Mouse (Mus musculus) adrenal gland, adult (tissue): ENCODE measurements at regions not wholly inside any gene's neighbourhood (a gene's known extent, or its start where the extent isn't known, plus 50 kb on each side); places are given as distances from the start of the nearest gene placed in this dataset.
"Not testable (repeated sequence)": the region's sequence is repeated elsewhere in the genome, so short reads cannot be mapped to it uniquely, and the experiment has no call there.

Experiments used
- DNase-seq, 2 experiments: peaks; one replicate each; pipeline ENCODE4 v3.0.0; 2022 to 2023; ENCODE audit warnings: low spot score in 1 of 2; ENCODE audit not compliant: inconsistent age in 2 of 2

DNA sequence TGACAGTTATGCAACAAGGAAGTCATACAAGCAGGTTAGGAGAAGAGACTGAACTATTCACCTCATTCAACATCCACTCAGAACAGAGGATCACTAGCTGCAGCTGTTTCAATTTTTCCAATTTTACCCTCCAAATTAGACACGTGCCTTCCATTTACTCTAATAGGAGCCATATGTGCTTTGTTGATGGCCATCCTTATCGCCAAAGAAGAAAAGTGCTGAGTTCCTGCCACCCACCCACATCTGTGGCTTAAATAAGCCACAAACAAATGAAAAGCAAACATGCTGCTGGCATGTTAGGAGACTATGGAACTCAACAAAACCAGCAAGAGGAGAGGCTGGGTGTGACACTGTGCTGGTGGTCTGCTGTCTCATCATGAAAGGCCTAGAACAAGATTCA, 1786.1 kb downstream of the 9330182O14Rik start:
- peak in 1 of 2 experiments; percentile 21 for DNase-seq

DNA sequence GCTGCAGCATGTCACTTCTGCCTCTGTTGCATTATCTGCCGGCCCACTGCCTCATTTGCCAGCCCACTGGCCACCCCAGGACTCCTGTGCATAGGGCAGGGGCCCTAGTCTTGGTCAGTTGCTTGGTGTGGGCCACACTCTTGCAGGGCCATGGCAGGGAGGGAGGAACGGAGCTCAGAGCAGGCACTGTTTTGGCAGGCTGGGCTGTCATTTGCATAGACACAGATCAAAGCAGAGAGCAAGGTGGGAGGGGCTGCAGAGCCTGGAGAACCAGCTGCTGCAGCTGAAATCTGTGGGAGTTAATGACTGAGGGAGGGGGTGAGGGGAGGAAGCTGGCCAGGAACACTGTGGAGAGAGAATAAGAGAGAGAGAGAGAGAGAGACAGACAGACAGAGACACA, 1802.5 kb downstream of the 9330182O14Rik start:
- no peak for DNase-seq

DNA sequence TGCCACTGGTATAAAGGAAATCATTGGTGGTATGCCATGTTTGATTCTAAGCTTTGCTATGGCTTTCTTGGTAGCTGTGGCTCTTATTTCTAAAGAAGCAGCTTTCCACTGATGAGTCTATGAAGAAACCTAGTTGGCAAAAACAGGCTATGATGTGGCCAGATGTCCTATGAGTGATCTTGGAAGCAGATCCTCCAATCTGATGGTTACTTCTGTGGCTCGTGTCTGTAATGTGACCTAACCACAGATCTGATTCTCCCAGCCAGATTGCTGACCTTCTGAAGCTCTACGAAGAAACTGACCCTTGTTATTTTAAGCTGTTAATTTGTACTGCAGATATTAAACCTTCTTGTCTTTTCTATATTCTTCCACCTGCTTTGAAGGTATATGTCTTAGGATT, 1811.1 kb downstream of the 9330182O14Rik start:
- DNase-seq: no peak

DNA sequence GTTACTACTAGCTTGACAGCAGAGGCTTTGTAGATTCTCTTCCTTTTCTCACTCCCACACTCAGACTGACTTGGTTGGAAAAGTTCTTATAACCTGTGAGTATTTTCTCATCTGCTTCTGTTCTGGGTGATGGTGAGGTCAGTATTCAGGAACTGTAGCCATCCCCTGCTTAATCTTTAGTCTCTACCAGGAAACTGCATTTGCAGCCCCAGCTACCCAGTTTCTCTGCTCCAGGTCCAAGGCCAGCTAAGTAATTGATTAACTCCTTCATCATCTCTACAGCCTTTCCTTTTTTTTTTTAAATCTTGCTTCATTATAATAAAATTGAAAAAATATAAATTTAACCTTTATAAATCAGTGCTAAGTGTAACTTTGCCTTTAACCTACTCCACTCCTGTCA, 1813.7 kb downstream of the 9330182O14Rik start:
- DNase-seq: peak in 1 of 2 experiments; percentile 35

DNA sequence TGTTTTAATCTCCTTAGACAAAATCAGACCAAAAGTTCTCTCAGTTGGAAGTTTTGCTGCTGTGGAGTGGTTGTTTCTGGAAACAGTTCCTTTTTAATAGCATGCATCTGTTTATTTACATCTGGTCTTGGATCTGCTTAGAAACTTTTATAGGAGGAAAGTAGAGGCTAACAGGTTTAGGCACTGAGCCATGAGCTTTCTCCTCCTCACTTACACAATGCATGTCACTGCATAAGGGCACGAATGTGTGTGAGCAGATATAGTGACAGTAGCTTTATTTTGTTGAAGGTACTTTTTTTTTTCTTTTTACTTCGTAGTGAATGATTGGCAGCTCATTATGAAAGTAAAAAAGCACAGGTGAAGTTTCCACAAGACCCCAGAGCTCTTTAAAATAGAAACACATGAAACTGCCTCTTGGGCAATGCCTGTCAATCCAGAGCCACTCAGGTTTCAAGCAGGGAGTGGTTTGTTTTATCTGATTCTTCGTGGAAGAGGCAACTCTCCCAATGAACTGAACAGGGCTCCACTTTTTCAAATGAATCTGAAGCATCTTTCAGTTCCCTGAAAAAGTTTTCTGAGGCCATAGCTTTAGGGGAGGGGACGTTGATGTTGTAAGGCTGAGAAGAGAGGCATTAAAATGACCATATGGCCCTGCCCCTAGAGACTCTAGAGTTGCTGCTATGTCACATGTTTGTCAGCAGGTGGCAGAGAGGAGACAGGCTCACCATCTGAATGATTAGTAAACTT, 1814.4 kb downstream of the 9330182O14Rik start:
- DNase-seq: peak in 1 of 2 experiments; percentile 74

DNA sequence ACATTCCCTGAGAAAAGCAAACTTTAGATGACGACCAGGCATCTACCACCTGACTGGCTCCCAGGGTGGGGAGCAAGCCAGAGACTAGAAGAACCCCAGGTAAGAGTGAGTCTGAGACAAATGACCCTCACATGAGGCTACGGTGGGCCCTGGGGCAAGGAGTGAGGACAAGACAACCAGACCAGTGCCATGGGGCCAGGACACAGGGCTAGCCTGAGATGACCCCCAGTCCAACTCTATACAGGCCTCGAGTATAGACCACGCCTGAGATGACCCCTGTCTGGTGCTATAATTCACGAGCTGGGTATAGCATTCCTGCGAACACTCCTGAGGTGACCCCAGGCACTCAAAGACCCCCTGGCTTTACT, 1814.9 kb downstream of the 9330182O14Rik start:
- DNase-seq: no peak

DNA sequence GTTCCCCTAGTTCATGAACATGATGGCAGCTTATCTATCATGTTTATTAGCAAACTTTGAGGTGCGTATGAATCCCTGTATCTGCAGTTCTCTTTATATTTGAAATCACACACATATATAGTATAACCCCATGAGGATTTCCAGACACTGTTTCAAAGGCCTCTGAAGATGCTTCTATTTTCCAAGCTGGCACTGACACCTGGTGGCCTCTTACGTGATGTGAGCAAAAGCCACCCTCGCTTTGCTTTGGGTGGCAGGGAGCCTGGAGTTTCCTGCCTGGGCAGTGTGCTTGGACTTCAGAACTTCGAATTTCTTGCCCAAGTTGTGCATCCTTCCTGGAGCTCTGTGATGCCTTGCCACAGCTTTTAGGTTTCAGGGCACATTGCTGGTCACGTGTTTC, 1817.1 kb downstream of the 9330182O14Rik start:
- peak; percentile 44 to 74 for DNase-seq

DNA sequence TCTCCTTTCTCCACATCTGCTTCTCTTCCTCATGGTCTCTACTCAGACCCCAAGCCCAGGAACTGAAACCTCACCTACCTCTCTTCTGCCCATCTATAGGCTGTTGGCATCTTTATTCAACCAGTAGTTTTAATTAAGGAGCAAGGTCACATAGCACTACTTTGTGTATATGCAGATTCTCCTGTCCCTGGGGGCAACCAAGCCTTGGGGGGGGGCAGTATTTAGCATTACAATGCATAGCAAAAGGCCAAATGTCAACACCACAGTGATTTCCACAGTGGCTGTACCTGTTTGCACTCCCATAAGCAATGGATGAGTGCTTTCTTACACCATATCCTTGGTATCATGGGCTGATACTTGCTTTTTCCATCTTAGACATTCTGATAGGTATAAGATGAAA, 1826.4 kb downstream of the 9330182O14Rik start:
- no peak for DNase-seq

DNA sequence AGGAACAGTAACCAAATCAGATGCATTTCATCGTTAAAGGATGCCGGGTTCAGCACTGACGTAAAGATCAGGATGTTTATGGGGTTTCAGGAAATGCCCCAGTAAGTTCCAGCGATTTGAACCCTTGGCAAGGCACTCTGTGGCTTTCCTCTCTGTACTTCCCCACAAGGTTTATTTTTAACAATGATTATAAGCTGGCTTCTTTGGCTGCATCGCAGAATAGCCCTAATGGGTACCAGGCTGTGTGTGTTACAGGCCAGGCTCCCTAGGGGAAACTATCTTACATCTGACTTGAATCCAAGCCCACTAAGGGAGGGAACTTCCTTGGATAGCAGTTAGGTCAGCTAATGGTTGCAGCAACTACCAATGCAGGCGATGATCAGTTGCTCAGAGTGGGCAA, 1836.7 kb downstream of the 9330182O14Rik start:
- DNase-seq: no peak

DNA sequence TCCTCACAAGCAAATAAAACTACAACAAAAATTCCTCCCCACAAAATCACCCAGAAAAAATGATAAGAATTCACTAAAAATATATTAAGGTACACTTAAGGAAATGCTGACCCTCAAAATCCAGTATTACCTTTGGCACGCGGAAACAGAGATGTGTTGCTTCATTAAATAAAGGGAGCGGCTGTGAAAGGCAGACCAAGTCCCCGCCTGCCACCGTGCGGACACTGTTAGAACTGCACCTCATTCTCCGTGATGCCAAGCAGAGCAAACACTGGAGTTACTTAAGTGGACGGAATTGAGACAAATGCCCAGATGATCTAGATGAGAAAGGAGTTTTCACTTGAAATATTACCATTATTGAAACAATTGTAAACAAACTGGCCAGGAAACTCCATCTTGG, 1839.1 kb downstream of the 9330182O14Rik start:
- DNase-seq: peak; percentile 79 to 96

DNA sequence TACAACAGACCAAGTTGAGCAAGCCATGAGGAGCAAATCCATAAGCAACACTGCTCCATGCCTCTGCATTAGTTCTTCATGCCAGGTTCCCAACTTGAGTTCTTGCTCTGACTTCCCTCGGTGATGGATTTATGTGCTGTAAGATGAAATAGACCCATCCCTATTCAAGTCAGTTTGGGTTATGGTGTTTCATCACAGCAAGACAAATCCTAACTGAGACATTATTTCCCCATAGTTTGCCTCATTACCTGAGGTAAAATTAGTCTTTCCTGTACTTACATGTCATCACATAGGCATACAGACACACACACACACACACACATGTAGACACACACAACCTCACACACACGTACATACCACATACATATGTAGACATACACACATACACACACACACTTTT, 1843.0 kb downstream of the 9330182O14Rik start:
- no peak for DNase-seq

DNA sequence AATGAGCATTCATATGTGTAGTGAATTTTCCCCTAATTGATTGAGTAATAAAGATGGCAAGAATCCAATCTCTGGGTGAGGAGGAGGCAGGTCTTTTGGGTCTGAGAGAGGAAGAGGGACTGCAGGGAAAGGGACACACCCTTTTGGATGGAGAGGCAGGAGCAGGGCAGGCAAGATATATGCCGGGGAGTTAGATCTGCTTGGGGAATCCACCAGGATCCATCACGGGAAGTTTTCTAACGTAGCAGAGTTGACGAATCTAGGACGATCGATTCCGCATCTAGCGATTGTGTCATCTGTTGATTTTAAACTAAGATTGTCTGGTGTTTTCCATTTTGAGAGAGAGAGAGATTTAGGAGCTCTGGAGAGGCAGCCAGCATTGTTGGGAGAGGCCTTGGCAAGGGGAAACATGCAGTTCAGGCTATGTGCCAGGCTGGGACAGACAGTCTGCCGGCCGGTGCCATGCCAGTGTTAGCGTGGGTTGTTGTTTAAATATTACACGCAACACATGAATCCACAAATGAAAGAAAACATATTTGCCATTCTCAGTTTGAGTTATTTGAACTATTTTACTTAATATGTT, 1843.6 kb downstream of the 9330182O14Rik start:
- no peak for DNase-seq

DNA sequence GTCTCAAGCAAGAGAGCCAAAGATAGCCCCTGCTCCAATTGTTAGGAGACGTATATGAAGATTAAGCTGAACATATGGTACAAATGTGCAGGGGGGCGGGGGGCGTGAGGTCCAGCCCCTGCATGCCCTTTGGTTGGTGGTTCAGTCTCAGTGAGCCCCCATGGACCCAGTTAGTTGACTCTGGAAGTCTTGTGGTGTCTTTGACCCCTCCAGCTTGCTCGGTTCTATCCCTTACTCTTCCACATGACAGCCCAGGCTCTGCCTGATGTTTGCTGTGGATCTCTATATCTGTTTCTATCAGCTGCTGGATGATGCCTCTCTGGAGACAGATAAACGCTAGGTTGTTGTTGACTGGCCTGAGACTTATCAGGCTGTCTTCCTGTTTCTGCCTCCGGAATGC, 1849.1 kb downstream of the 9330182O14Rik start:
- no peak for DNase-seq

DNA sequence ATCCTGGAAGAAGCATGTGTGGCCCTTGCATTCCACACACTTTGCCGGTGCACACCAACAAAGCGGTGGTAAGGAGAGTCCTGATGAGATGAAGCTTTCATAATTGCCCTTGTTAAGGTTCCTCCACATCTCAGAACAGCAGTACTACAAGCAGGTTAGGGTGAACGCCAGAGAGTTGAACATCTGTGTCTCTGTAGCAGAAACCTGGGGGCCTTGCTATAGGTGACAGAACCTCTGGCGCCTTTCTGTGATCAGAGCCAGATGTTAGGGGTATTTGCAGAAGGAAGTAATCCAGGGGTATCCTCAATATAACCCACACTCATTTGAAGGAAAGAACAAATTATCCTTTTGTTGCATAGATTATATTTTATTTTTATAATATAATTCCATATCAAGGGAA, 1850.1 kb downstream of the 9330182O14Rik start:
- no peak for DNase-seq

DNA sequence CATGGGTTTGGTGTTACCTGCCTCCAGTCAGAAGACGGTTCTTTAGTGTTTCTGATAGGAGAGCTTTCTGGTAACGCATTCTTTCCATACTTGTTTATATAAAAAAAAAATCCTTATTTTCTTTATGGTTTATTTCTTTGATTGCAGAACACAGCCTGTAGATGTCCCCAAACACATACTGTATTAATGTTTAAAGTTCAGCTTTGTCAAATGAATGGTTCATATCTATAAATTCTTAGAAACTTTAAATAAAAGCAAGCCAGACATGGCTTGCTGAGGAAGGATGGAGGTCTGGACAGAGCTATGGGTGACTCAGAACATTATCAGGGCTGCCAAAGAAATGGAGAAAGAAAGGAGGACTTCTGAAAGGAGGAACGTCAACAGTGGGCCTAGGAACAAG, 1852.1 kb downstream of the 9330182O14Rik start:
- no peak for DNase-seq

DNA sequence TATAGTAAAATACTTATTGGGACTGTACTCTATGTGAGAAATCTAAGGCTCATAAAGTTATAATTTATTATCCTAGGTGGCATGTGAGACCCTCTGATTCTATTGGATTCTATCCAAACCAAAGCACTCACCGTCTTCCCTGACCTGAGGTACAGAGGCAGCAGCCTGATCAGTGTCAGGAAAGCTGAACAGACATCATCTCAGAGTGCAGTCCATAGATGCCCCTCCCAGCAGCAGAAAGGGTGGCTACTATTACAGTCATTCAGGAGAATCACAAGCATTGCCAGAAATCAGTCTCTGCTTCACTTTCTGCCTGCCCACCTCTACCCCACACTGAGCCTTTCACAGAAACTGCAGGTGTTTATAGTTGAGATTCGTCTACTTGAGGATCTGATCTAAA, 1854.9 kb downstream of the 9330182O14Rik start:
- DNase-seq: no peak

DNA sequence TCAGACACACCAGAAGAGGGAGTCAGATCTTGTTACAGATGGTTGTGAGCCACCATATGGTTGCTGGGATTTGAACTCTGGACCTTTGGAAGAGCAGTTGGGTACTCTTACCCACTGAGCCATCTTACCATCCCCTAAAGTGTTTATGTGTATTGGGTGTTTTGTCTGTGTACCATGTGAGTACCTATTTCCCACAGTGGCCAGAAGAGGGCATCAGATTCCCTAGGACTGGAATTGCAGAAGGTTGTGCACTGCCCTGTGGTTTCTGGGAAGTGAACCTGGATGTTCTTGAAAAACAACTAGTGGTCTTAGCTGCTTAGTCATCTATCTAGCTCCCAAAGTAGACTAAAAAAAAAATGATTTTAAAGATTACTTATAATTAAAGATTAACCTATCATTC, 1857.7 kb downstream of the 9330182O14Rik start:
- DNase-seq: no peak

DNA sequence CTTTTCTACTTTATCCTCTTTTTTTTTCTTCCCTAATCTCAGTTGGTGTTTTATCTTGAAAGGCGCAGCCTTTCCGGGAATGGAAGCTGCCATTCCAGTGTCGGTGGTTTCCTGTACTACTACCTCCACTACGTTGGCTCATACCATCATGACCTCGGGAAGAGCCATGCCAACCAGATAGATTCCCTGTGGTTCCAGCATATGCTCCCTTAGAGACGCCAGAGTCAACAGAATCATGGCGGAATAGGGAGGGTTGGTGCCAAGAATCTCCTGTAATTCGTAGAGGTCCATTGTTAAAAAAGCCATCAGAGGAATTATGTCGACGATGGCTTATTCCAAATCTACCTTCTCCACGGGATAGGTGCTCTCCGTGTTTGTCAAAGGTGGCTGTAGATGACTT, 1898.1 kb downstream of the 9330182O14Rik start:
- DNase-seq: not testable (repeated sequence)

DNA sequence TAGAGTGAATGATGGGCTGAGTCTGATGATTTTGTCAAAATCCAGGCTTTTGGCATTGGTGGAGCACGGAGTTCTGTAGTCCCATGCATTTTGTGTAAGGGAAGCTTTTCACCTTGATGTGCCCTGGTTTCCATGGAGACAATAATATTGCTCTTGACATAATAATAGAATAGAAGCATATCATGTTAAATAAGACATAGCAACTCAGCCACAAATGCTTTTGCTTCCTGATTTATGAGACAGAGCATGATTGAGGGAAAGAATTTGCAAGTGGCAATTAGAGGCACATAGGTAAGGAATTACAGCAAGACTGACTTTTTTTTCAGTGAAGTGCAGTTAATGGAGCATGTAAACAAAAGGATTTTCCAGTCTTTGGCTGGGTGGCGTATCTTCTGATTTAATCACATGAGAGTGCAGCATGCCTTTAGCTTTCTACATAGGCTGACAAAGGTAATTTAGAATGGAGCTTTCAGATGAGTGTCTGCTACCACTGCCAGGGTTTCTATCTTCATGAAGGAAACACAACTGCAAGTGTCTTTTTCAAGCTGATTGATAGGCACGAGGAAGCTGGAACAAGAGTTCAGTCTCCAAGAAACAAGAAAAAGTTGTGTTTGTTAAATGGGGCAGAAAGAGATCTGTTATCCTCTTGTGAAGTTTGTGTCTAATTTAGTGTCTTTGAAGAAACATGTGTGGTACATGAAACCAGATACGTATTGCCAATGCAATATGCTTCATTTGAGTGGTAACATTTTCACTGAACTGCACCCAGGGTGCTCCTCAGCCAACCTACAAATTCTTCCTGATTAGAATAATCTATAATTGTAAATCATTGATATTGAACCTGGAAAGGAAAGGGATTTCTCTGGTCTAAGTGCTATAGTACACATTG, 1913.2 kb downstream of the 9330182O14Rik start:
- no peak for DNase-seq

DNA sequence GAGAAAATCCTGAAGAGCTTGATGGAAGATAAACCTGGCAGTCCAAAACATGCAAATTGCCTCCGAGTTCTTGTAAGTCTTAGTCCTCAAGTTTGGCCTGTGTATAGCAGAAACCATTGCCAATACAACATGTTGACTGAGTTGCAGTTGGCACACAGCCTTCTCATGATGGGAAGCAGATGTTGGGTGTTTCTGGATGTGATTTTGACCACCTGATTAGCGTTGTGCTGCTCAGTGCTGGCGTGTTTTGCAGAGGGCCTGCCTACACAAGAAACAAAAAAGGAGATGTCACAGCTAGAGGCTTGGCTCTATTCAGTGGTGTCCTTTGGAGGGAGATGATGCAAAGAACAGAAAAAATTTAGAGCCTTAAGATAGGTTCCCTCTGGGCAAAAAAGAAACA, 1922.6 kb downstream of the 9330182O14Rik start:
- DNase-seq: no peak

DNA sequence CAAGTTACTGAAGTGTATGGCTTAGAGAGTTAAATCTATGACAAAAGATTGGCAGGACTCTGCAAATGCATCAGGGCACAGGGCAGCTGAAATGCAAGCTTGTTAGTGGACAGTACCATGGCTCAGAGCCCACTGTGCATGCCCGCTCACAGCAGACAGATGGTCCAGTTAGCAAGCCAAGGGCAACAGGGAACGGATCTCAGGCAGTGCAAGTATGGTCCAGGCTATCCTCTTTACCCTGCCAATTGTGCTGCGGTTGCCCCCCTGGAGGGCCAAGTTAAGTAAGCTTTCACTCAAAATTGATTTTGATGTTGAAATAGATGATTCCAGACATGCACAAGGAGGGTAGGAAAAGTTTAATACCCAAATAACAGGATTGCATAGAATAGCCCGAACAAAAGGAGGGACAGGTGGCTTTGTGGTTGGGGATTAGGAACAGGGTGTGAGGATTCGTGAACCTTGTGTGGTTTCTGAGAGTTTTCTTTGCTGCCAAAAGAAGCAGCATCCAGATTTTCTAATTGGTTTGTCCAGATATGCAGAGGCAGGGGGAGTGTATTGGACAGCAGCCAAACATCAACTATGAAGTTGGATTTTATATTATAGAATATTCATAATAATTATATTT, 1934.2 kb downstream of the 9330182O14Rik start:
- DNase-seq: no peak
